Mouse (Mus musculus) limb, embryonic 11.5 days (tissue): Measurements from ENCODE around the gene Dhx30. TPM values are rescaled to one million over a fixed set of nuclear protein-coding genes. Genes with fewer than 3 reads are reported as not detected.

Source experiments
- ATAC-seq: fragments of 200-750 bp; cut with Nextera tagmentation; 2 replicates; pipeline ENCODE4 v1.8.0; 2017; ENCODE audit warnings: low read depth; ENCODE audit not compliant: insufficient number of reproducible peaks, low FRiP score, low TSS enrichment
- DNase-seq: peaks from one replicate; pipeline ENCODE4 v3.0.0-alpha.2; 2015; ENCODE audit warnings: low spot score
- H3K27ac ChIP-seq: fragments of 300-500 bp; sonication (generic); replicated peaks from 2 replicates; pipeline ENCODE4 v1.5.1; 2014; ENCODE audit warnings: low read depth, mild to moderate bottlenecking, low read length
- H3K27me3 ChIP-seq: fragments of 300-500 bp; sonication (generic); 2 replicates; pipeline ENCODE4 v1.6.1; 2014; ENCODE audit warnings: mild to moderate bottlenecking, low read length, mixed read lengths; ENCODE audit not compliant: control insufficient read depth, insufficient read depth
- H3K36me3 ChIP-seq: fragments of 300-500 bp; sonication (generic); 2 replicates; pipeline ENCODE4 v1.6.1; 2014; ENCODE audit warnings: mild to moderate bottlenecking, low read length, moderate library complexity, mixed read lengths; ENCODE audit not compliant: control insufficient read depth, insufficient read depth
- H3K4me1 ChIP-seq: fragments of 300-500 bp; sonication (generic); 2 replicates; pipeline ENCODE4 v1.6.1; 2014; ENCODE audit warnings: low read length, mixed read lengths; ENCODE audit not compliant: control insufficient read depth, insufficient read depth
- H3K4me2 ChIP-seq: fragments of 300-500 bp; sonication (generic); 2 replicates; pipeline ENCODE4 v1.6.1; 2014; ENCODE audit warnings: low read depth, mild to moderate bottlenecking, moderate library complexity; ENCODE audit not compliant: severe bottlenecking
- H3K4me3 ChIP-seq: fragments of 300-500 bp; sonication (generic); 2 replicates; pipeline ENCODE4 v1.5.1; 2014; ENCODE audit warnings: low read depth, low read length
- H3K9ac ChIP-seq: fragments of 300-500 bp; sonication (generic); 2 replicates; pipeline ENCODE4 v1.6.1; 2014; ENCODE audit warnings: mild to moderate bottlenecking, low read length
- H3K9me3 ChIP-seq: fragments of 300-500 bp; sonication (generic); 2 replicates; pipeline ENCODE4 v1.6.1; 2016; ENCODE audit warnings: low read length; ENCODE audit not compliant: control insufficient read depth
- whole genome bisulfite sequencing: fragments of 180-500 bp; shearing (Covaris S2); extraction: QIAGEN DNeasy Blood & Tissue Kit; methylation state at CpG from one replicate; pipeline ENCODE4 v1.1.7; 2014; 5-methylcytosine and 5-hydroxymethylcytosine counted together
- polyA plus RNA-seq: library from polyadenylated mRNA; unstranded; fragments of >200 nt; fragmentation: Nextera tagmentation; extraction: Ambion mirVana; gene quantifications from 2 replicates; pipeline ENCODE4 v1.2.1, GENCODE M21; 2014

Dhx30 gene
- polyA plus RNA-seq, 1 experiment from 2014 or later, result 179 TPM

DNA sequence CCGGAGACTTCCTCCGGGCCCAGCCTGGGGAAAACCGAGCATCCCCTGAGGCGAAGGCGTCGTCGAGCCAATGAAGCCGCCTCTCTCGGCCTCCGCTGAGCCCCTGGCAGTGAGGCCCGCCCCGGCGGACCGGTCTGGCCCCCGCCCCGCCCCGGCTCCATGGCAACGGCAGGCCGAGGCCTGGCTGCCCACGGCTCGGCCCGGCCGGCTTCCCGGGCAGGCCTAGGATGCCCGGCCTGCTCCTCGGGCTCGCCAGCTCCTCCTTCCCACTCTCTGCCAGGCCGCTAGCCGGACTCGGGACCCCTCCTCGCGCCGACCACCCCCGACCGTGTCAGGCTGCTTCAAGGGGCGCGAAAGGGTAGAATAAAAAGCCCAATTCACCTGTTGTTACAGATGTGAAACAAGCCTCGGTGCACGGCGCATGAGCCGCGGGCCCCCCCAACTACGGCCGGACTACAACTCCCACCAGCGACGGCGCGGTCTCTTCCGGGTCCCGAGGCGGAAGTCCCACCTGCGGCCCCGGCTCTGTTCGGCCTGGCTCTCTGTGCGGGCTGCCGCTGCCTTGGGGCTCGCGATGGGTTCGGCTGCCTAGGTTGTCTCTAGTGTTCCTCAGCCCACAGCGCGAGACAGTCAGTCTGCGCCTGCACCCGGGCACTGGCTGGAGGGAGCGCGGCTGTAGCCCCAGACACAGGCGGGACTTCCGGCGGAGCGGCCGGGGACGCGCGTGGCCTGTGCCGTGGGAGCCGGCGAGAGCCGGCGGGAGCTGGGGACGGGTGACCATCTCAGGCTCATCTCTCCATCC lies 452 bp downstream of the Dhx30 start, which contains the start of gene Smarcc1:
Smarcc1 (plus strand) TSS at position 732 of the 802 bp plus-strand sequence.
- ATAC-seq (peak; percentile 94), DNase-seq (peak; percentile 95)
- H3K27me3 ChIP-seq, result no peaks in the 10 kb centered on the region
- no peaks in the 10 kb centered on the region for H3K9me3 ChIP-seq
- peaks cover 5% of the 10 kb centered on the region; the same call in 1 of the 2 replicates for H3K36me3 ChIP-seq
- peak within 1 kb of the TSS; percentile 87 for H3K27ac ChIP-seq
- peaks cover 6% of the 10 kb centered on the region for H3K4me1 ChIP-seq
- peak within 1 kb of the TSS; percentile 69 for H3K4me2 ChIP-seq
- H3K4me3 ChIP-seq, result peak within 1 kb of the TSS; percentile 68
- H3K9ac ChIP-seq, result peak within 1 kb of the TSS; percentile 89
- whole genome bisulfite sequencing, result under 1% methylated on average over 73 of the region's 79 CpGs

DNA sequence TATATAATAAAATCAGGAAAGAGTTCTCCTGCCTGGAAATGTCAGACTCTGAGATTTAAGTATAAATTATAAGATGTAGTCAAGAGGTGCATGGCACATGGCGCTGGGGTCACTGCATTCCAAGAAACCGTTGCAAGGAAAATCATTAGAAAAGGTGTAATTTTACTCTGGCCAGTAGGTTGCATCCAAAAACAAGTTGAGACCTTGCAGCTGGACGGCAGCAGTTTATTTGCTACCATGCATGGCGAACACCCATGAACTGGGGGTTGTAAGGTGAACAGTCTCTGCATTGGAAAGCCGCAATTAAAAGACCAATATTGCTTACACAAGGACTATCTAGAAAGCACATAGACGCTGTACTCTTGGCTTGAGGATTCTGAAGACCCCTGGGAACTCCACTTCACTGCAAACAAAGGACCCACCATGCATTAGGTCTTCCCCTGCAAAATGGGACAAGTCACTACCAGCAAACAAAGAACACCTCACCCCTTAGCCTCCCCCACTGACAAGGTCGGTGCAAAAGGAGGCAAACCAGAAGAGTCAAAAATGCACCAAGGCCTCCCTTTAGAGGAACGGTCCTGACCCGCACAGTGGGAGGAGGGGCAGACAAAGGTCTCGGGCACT lies 1.2 kb downstream of the Dhx30 start:
- Histone ChIP-seq H3K4me2 (peak overlapping the region; percentile 69), H3K27me3 (no peaks in the 10 kb centered on the region), H3K36me3 (peaks cover 8% of the 10 kb centered on the region; the same call in 1 of the 2 replicates), H3K4me3 (peak overlapping the region; percentile 68), H3K27ac (peak overlapping the region; percentile 87), H3K9me3 (no peaks in the 10 kb centered on the region), H3K9ac (peak overlapping the region; percentile 89), H3K4me1 (peaks cover 6% of the 10 kb centered on the region)
- no peak for DNase-seq
- ATAC-seq, result no peak; the same call in 1 of the 2 replicates
- WGBS, result 10% methylated on average over 10 of the region's 10 CpGs

DNA sequence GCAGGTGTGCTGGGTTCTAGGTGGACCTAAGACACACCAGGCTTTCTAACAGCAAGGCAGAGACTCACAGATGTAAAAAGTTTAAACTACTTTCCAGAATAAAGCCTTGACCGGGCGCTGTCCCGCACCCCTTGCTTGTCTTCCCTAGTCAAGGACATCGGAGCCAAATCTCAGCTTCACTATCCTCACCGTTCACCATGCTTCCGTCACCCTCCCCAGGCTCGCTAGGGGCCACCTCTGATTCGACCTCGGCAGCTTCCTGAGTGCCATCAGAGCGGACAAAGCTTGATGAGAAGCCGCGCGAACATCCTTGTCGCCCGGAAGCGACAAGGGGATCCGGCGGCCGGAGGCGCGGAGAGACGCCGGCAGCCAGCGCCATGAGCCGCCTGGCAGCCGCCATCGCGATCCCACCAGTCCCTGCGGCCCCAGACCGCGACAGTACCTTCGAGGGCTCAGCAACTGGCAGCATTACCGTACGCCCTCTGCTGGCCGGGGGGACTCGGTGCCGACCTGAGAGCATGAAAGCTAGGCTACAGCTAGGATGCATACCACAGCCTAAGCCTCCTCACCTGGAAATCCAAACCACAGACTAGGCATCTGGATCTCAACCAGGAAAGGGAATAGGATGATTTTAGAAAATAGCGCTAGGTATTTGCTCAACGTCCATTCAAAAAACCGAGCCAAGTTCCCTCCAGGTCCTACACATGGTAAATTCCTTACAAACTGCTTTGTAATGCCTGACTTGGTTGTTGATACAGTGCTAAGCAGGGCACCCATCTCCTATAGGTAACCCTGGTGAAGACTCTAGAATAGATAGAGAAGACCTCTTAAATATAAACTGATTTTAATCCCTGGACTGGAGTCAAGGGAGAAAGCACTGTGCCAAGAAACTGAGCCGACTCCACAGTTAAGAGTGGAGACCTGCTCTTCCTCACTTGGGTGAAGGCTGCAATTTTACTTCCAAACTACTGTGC lies 16.7 kb downstream of the Dhx30 start:
- H3K9me3 ChIP-seq, result no peaks in the 10 kb centered on the region
- H3K36me3 ChIP-seq, result peaks cover 24% of the 10 kb centered on the region; the same call in 1 of the 2 replicates
- peak overlapping the region; percentile 87 for H3K9ac ChIP-seq
- H3K4me2 ChIP-seq, result peak overlapping the region; percentile 80
- WGBS, result 2% methylated on average over 41 of the region's 41 CpGs
- ATAC-seq (peak; percentile 94), DNase-seq (peak; percentile 98)
- H3K27ac ChIP-seq, result no peak overlapping the region
- H3K4me1 ChIP-seq, result no peaks in the 10 kb centered on the region
- peak overlapping the region; percentile 91 for H3K4me3 ChIP-seq
- no peaks in the 10 kb centered on the region for H3K27me3 ChIP-seq

DNA sequence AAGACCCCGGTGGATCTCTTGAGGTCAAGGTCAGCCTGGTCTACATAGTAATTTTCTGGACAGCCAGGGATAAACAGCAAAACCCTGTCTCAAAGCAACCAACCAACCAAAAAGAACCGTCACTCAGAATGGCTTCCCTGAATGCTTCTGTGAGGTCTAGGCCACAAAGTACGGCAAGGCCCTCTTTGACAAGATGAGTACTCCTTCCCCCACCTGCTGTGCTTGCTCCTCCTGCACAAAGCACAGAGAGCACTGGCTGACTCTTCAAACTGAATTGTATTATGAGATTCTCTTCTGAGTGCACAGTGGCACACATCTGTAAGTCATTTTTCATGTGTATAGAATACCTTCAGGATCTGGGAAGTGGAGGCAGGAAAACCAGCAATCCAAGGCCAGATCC lies 19.8 kb downstream of the Dhx30 start:
- H3K36me3 ChIP-seq, result peaks cover 22% of the 10 kb centered on the region
- H3K27me3 ChIP-seq, result no peaks in the 10 kb centered on the region
- H3K9ac ChIP-seq, result no peak overlapping the region
- no peak overlapping the region for H3K27ac ChIP-seq
- ATAC-seq (no peak), DNase-seq (no peak)
- no peak overlapping the region for H3K4me3 ChIP-seq
- WGBS, result 90% methylated on average over 3 of the region's 3 CpGs
- no peaks in the 10 kb centered on the region for H3K9me3 ChIP-seq
- no peak overlapping the region for H3K4me2 ChIP-seq
- H3K4me1 ChIP-seq, result no peaks in the 10 kb centered on the region

DNA sequence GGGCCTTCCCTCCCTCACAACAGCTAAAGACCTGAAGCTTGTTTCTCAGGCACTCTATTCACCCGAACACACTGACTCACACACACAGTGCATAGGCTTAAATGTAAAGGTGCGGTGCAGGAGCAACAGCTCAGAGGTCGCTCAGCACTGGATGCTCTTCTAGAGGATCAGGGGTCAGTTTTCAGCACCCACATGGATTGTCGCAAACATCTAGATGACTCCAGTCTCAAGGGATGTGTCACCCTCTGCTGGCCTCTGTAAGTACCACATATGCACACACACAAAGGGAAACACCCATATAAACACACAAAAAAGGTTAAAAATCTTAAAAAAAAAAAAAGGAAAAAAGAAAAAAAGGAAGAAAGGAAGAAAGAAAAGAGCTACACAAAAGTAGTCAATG lies 22.9 kb downstream of the Dhx30 start:
- no peak overlapping the region for H3K4me2 ChIP-seq
- no peak overlapping the region for H3K27ac ChIP-seq
- WGBS, result 92% methylated on average over 4 of the region's 4 CpGs
- no peaks in the 10 kb centered on the region for H3K9me3 ChIP-seq
- peaks cover 49% of the 10 kb centered on the region for H3K36me3 ChIP-seq
- H3K4me3 ChIP-seq, result no peak overlapping the region
- no peak for DNase-seq
- no peak overlapping the region for H3K9ac ChIP-seq
- no peaks in the 10 kb centered on the region for H3K27me3 ChIP-seq
- H3K4me1 ChIP-seq, result no peaks in the 10 kb centered on the region
- no peak for ATAC-seq

DNA sequence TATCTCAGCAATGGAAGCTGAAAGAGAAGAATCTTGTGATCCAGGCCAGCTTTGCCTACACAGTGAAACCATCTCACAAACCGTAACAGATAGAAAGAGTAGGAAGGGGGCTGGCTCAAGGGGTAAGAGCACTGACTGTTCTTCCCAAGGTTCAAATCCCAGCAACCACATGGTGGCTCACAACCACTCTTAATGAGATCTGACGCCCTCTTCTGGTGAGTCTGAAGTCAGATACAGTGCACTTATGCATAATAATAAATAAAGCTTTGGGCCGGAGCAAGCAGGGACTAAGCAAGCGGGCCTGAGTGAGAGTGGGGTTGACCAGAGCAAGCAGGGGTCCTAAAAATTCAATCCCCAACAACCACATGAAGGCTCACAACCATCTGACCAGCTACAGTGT lies 24.3 kb downstream of the Dhx30 start:
- ATAC-seq (no peak), DNase-seq (no peak)
- Histone ChIP-seq H3K9ac (no peak overlapping the region), H3K4me2 (no peak overlapping the region), H3K27me3 (no peaks in the 10 kb centered on the region), H3K4me1 (no peaks in the 10 kb centered on the region), H3K9me3 (no peaks in the 10 kb centered on the region), H3K36me3 (peaks cover 53% of the 10 kb centered on the region), H3K27ac (no peak overlapping the region), H3K4me3 (no peak overlapping the region)
- 88% methylated on average over 4 of the region's 4 CpGs for WGBS

DNA sequence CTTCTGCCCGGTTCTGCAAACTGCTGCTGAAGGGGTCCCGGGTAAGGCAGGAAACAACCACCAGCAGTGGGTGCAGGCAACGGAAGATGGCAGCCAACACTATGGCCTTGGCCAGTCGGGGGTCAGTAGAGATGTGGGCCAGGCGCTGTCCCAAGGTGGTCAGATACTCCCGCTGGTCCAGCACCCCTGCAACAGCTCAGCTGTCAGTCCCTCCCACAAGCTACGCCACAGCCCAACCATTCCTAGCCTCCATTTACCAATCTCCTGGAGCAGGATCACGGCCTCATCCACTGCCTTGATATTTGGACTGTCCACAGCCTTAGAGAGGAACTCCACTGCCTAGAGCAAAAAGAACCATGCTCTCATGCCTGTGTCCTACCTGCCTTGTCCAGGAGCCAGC lies 31.9 kb downstream of the Dhx30 start:
- H3K4me2 ChIP-seq, result no peak overlapping the region
- H3K9ac ChIP-seq, result no peak overlapping the region
- no peak overlapping the region for H3K4me3 ChIP-seq
- no peaks in the 10 kb centered on the region for H3K4me1 ChIP-seq
- 92% methylated on average over 8 of the region's 8 CpGs for WGBS
- no peaks in the 10 kb centered on the region for H3K9me3 ChIP-seq
- ATAC-seq (no peak), DNase-seq (no peak)
- H3K36me3 ChIP-seq, result peaks cover 58% of the 10 kb centered on the region
- H3K27me3 ChIP-seq, result no peaks in the 10 kb centered on the region
- H3K27ac ChIP-seq, result no peak overlapping the region
